Mouse (Mus musculus) heart, adult 18-20 months (tissue): ENCODE measurements at regions not wholly inside any gene's neighbourhood (a gene's known extent, or its start where the extent isn't known, plus 50 kb on each side); places are given as distances from the start of the nearest gene placed in this dataset.
A peak's percentile ranks its signal among the peaks of the same experiment; 100 is the strongest.

ENCODE experiments used
- DNase-seq, 2 experiments: peaks; one replicate each; pipeline ENCODE4 v3.0.0; 2021 to 2022; ENCODE audit warnings: mixed read lengths in 1 of 2

GRCm38 (mm10) chr12:86579716-86580115 lies 98.8 kb upstream of the Vash1 start:
- DNase-seq, result no peak

- DNase-seq, result no peak
Observed at GRCm38 (mm10) chr12:86580132-86580718, 98.3 kb upstream of the Vash1 start.

DNA sequence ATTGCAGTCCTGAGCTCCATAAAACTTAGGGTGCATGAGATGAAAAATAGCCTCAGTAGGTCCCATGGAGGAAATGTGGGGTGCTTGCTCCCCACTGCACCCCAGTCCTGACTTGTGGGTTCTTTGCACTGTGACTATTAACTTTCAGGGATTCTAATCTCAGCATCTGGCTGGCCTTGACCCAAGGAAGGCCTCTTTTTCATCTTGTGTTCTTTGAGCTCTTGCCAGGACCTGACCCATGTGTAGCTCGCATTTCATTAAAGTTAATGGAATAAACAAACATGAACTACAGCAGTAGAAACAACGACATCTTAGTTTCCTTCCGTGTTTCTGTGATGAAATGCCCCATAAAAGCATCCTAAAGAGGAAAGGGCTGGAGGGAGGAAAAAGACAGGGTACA lies 96.4 kb upstream of the Vash1 start:
- no peak for DNase-seq

DNA sequence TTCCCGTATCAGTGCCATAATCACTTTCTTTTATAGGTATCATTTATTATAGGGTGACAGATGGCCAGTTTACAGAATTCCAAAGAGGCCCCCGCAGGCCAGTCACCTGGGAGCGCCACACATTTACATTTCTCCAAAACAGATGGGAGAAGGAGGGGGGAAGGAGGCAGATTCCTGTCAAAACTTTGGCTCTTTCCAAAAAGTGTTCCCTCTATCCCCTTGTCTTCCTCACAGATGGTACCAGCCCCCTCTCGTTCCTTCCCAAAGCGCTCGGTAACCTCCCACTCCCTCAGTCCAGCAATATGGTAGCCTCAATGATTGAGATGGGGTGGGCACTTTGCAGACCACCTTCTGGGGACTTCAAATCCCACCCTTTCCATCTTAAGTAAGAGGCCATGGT lies 90.5 kb upstream of the Vash1 start:
- no peak for DNase-seq

GRCm38 (mm10) chr12:86592509-86592908 lies 86.0 kb upstream of the Vash1 start:
- no peak for DNase-seq

DNA sequence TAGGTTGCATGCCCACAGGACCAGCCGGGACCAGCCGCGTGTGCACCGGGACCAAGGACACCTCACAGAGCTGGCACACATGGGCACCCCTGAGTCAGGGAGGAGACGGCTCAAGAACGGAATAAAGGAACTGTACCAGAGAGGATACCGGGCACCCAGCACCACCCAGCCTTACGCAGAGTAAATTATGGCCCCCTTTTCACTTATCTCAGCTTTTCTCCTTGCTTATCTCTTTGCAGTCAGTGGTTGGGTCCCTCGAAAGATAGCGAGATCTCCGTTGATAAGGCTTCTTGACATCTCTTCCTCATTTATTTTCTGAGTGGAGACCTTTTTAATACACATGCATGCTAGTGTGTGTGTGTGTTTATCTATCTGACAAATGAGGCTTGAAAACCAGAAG lies 83.9 kb upstream of the Vash1 start:
- no peak for DNase-seq

DNA sequence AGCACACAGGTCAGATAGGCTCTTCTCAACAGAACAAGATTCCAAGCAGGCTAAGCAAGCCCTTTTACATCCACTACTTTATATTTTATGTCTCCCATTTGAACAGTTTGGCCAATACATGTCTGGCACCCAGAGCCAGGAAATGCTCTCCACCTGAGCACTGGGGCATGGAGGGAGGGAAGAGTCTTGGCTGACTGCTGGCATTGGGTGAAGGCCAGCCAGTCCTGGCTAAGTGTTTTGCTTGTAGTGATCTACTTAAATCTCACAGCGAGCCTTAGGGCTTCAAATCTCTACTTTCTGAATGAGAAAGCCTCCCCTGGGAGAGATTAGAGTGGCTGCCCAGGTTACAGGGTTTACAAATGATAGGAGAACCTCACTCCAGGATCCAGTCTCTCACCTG lies 78.5 kb upstream of the Vash1 start:
- DNase-seq, result no peak

DNA sequence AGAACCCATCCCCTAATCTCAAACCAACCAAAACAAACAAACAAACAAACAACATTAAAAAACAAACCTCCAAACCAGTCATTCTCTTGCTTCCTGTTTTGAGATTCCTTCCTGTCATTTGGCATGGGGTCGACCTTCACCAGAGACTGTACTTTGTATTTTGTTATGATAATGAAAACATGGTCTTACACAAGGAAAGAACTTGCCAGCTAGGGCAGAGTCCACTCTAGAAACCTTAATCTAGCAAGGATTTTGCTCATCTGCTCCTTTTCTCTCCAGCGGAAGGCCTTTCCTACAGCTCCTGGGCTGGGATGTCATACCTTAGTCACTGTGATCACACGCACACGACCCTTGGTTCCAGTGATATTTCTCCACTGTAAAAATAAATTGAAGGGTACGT lies 75.0 kb upstream of the Vash1 start:
- DNase-seq, result no peak

DNA sequence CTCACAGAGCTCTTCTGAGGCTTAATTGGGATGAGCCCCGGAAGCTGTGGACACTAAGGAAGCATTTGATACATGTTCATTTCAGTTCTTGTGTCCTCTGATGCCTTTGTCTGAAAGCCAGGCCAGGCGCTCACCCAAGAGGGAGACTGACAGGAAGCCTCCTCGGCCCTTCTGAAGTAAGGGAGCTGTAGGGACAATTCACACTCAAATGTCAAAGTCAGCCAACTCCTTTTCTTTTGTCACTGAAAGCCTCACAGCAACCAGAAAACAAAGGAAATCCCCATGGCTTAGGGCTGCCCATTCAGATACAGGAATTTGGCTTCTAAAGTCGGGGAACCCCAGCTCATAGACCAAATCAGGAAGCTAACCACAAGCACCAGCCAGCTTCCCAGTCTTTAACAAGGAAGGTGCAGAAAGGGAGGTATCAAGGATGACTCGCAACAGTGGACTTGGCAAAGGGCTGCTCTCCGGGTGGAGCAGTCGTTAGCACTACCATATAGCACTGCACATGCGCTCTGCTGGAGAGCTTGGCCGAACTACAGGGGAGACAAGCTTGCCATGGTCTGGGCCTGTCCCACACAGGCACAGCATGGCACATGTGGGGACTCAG lies 66.0 kb upstream of the Vash1 start:
- DNase-seq, result peak; percentile 48 to 55

DNA sequence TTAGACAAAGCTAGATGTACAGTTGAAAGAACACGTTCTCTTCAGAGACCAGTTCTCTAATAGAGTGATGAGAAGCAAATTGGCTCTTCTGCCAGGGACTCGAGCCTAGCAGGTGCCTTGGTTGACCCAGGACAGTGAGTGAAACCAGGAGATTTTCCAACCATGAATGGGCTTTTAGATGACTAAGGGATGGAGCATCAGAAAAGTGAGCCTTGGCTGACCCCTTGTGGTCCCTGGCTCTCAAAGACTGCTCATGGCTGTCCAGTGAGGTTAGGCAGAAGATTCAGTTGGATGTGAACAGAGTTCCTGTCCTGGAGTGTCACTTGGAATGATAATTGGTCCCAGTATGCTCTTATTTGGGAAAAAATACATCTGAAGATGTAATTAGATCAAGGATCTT lies 64.3 kb upstream of the Vash1 start:
- DNase-seq, result peak; percentile 54 to 78

- DNase-seq, result no peak
Observed at GRCm38 (mm10) chr12:86616327-86616726, 62.2 kb upstream of the Vash1 start.

GRCm38 (mm10) chr12:86624195-86624594 lies 54.3 kb upstream of the Vash1 start:
- no peak for DNase-seq

DNA sequence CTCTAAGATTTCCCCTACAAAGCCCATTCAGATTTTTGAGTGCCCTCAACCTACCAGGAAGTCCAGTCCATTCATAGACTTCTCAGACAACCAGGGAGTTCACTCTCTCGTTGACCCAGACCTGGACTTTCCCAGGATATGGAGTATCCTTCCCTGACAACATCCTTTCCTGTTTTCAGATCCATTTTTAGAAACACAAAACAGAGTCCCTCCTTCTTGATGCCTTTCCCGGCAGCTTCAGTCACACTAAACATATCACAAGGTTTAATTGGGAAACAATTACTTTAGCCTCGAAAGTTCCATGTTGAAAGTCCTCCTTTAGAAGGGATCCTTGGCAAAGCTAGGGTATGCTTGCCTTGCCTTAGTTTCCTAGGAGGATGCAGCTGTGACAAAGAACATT lies 51.8 kb upstream of the Vash1 start:
- peak in 1 of 2 experiments; percentile 35 for DNase-seq

DNA sequence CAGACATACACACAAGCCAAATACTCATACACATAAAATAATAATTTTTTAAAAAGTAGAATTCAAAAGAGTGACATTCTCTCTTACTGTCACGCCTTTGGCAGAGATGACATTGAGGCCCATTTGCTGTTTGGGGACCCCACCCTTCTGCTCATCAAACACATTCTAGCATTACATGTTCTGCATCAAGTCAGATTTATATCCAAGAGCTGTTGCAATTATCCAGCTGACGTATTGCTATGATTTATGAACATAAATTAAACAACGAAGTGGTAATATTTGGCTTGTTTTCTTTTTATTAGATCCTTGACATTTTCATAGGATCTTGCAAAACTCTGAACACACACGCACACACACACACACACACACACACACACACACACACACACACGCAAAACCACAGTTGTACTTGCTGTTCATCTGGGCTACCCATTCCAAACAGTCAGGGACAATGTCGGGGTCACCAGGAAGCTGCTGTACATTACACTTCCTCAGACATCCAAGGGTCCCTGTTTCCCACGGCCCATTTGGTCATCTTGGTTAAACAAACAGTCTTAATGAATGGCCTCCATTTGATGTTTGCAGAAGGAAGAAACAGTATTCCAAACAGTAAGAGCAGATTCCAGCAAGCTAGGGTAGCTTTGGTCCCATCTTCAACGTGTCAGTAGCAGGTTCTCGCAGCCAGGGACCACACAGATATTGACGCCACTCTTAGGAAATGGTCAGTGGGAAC lies 50.3 kb upstream of the Vash1 start:
- DNase-seq, result no peak
